18 mouse cellular contexts compared by ENCODE assay signal in genomic region chr1:178894081-178894401, GRCm38 (mm10).
DNase-seq lines count a peak whose midpoint lies in the region; ATAC-seq lines count a peak whose summit lies in the region.
"Had no signal": no experiment of that assay in that cellular context is flagged by ENCODE, and none has a peak within 500 bp of the region (broad histone marks: within the 10 kb centered on the region; RNA-seq: fewer than 3 reads in every experiment).

No protein-coding gene starts in this region.

- no peak for DNase-seq in forebrain, embryonic 11.5 days (ENCODE audit: low spot score)
- no peak for DNase-seq in heart, postnatal 25 days (ENCODE audit: low spot score)
- DNase-seq: adrenal gland, adult 2 months; adrenal gland, postnatal 10 days; adrenal gland, postnatal 25 days; cerebellum, adult 11 months; cerebellum, adult 18-20 months; cerebellum, adult 8-10 months; cerebellum, adult 9-11 months; cerebellum, postnatal 14 days; cerebellum, postnatal 36 days; embryo, embryonic 11 days had no signal

- H3K4me2 ChIP-seq in forebrain, embryonic 13.5 days = no peak overlapping the region
- no peak overlapping the region for H3K4me2 ChIP-seq in forebrain, embryonic 11.5 days (ENCODE audit: low read depth, low read length, severe bottlenecking)
- H3K4me2 ChIP-seq in forebrain, embryonic 15.5 days (replicated peaks) = no peak overlapping the region
- no peak overlapping the region for H3K4me2 ChIP-seq in forebrain, embryonic 16.5 days (ENCODE audit: low read length)
- H3K4me2 ChIP-seq: embryonic facial prominence, embryonic 13.5 days; embryonic facial prominence, embryonic 15.5 days had no signal

- intact Hi-C loops in heart, postnatal 25 days (cut with DNase I) = no loop called here

- no peaks in the 10 kb centered on the region for H3K36me3 ChIP-seq in forebrain, embryonic 13.5 days (ENCODE audit: poor library complexity, severe bottlenecking)
- H3K36me3 ChIP-seq in forebrain, embryonic 11.5 days (ENCODE audit: control insufficient read depth, insufficient read depth, low read length) = no peaks in the 10 kb centered on the region
- no peaks in the 10 kb centered on the region for H3K36me3 ChIP-seq in forebrain, embryonic 15.5 days
- no peaks in the 10 kb centered on the region for H3K36me3 ChIP-seq in forebrain, embryonic 16.5 days (ENCODE audit: control insufficient read depth, insufficient read depth)
- H3K36me3 ChIP-seq: embryonic facial prominence, embryonic 15.5 days had no signal

- peaks cover 30% of the 10 kb centered on the region for H3K4me1 ChIP-seq in forebrain, embryonic 13.5 days
- no peaks in the 10 kb centered on the region for H3K4me1 ChIP-seq in forebrain, embryonic 11.5 days (replicated peaks; ENCODE audit: control insufficient read depth, insufficient read depth, low read length)
- peaks cover 27% of the 10 kb centered on the region for H3K4me1 ChIP-seq in forebrain, embryonic 15.5 days
- peaks cover 12% of the 10 kb centered on the region for H3K4me1 ChIP-seq in forebrain, embryonic 16.5 days (replicated peaks; ENCODE audit: control insufficient read depth, insufficient read depth, low read length)
- H3K4me1 ChIP-seq: embryonic facial prominence, embryonic 13.5 days; embryonic facial prominence, embryonic 15.5 days had no signal

- no peak overlapping the region for H3K9ac ChIP-seq in forebrain, embryonic 13.5 days
- no peak overlapping the region for H3K9ac ChIP-seq in forebrain, embryonic 11.5 days (ENCODE audit: low read length)
- H3K9ac ChIP-seq in forebrain, embryonic 15.5 days (replicated peaks) = no peak overlapping the region
- no peak overlapping the region for H3K9ac ChIP-seq in forebrain, embryonic 16.5 days (replicated peaks; ENCODE audit: low read depth, low read length)
- H3K9ac ChIP-seq: embryonic facial prominence, embryonic 13.5 days; embryonic facial prominence, embryonic 15.5 days had no signal

- H3K27ac ChIP-seq in forebrain, embryonic 13.5 days = peak overlapping the region; percentile 40; the same call in 1 of the 2 replicates
- no peak overlapping the region for H3K27ac ChIP-seq in forebrain, embryonic 11.5 days (ENCODE audit: low read depth, low read length)
- H3K27ac ChIP-seq in forebrain, embryonic 15.5 days (replicated peaks) = 0 out of 2 replicates have a peak overlapping the region, but pooled peaks have one; percentile 13
- no peak overlapping the region for H3K27ac ChIP-seq in forebrain, embryonic 16.5 days (ENCODE audit: low read length)
- H3K27ac ChIP-seq: embryonic facial prominence, embryonic 13.5 days; embryonic facial prominence, embryonic 15.5 days had no signal

- WGBS in forebrain, embryonic 13.5 days = 72% methylated on average over 3 of the region's 3 CpGs
- WGBS in forebrain, embryonic 11.5 days = 79% methylated on average over 3 of the region's 3 CpGs
- WGBS in forebrain, embryonic 15.5 days = 60% methylated on average over 3 of the region's 3 CpGs
- 77% methylated on average over 3 of the region's 3 CpGs for WGBS in forebrain, embryonic 16.5 days

- H3K4me3 ChIP-seq in forebrain, embryonic 13.5 days = no peak overlapping the region
- no peak overlapping the region for H3K4me3 ChIP-seq in forebrain, embryonic 11.5 days (ENCODE audit: low read depth, low read length)
- no peak overlapping the region for H3K4me3 ChIP-seq in forebrain, embryonic 15.5 days
- no peak overlapping the region for H3K4me3 ChIP-seq in forebrain, embryonic 16.5 days (replicated peaks; ENCODE audit: low read length)
- H3K4me3 ChIP-seq: embryonic facial prominence, embryonic 13.5 days; embryonic facial prominence, embryonic 15.5 days; erythroblast, embryonic 14.5 days had no signal

- ATAC-seq in forebrain, embryonic 13.5 days = peak; percentile 45
- ATAC-seq in forebrain, embryonic 11.5 days (replicated peaks; ENCODE audit: low FRiP score) = no peak
- peak; percentile 41 for ATAC-seq in forebrain, embryonic 15.5 days (replicated peaks)
- peak; percentile 55 for ATAC-seq in forebrain, embryonic 16.5 days

- no peaks in the 10 kb centered on the region for H3K27me3 ChIP-seq in forebrain, embryonic 13.5 days
- H3K27me3 ChIP-seq in forebrain, embryonic 11.5 days (ENCODE audit: control insufficient read depth, insufficient read depth, low read length) = no peaks in the 10 kb centered on the region
- no peaks in the 10 kb centered on the region for H3K27me3 ChIP-seq in forebrain, embryonic 15.5 days
- no peaks in the 10 kb centered on the region for H3K27me3 ChIP-seq in forebrain, embryonic 16.5 days (replicated peaks; ENCODE audit: control insufficient read depth, insufficient read depth, low read length)
- H3K27me3 ChIP-seq: embryonic facial prominence, embryonic 13.5 days; embryonic facial prominence, embryonic 15.5 days had no signal

- no peaks in the 10 kb centered on the region for H3K9me3 ChIP-seq in forebrain, embryonic 13.5 days (replicated peaks)
- no peaks in the 10 kb centered on the region; the same call in 1 of the 2 replicates for H3K9me3 ChIP-seq in forebrain, embryonic 11.5 days (ENCODE audit: control insufficient read depth, low read length)
- no peaks in the 10 kb centered on the region for H3K9me3 ChIP-seq in forebrain, embryonic 15.5 days
- H3K9me3 ChIP-seq in forebrain, embryonic 16.5 days (ENCODE audit: control insufficient read depth, low read length) = no peaks in the 10 kb centered on the region
- H3K9me3 ChIP-seq: embryonic facial prominence, embryonic 13.5 days; embryonic facial prominence, embryonic 15.5 days had no signal

Comparison
In these comparisons a context has a peak if more than half of its experiments do, and no peak if none do; other contexts are left out.
1. H3K27ac ChIP-seq: peak in forebrain, embryonic 13.5 days (single experiment) and forebrain, embryonic 15.5 days (single experiment); none in forebrain, embryonic 11.5 days (single experiment) and forebrain, embryonic 16.5 days (single experiment).